Mouse (Mus musculus) liver, adult 2 months (tissue): ENCODE data around the gene Rap1b.

Experiments
- CTCF ChIP-seq: fragments of 200-500 bp; IDR thresholded peaks from 2 replicates; pipeline ENCODE4 v1.5.1; 2011; ENCODE audit warnings: low read depth, low read length, control low read depth
- POLR2A ChIP-seq: fragments of 200-500 bp; IDR thresholded peaks from 2 replicates; pipeline ENCODE4 v1.6.1; 2011; ENCODE audit warnings: low read length, control low read depth; ENCODE audit not compliant: insufficient read depth; ENCODE audit errors: extremely low read depth

DNA sequence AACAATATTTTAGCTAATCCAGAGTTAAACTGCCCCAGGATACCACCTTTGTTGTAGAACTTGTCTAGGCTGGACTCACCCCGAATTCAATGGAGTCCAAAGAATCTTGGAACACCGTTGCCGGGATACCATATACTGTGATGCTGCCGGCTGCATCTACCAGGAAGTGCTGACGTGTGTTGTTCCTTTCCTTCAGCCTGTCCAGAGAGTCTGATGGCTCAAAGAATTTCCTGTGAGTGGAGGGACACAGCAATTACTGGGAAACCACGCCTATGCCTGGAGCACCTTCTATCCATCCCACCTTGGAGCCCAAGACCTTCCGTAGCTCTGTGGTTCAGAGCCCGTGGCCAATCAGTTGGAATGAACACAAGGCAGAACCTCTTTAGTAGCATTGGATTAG lies 20.8 kb upstream of the Rap1b start:
- no peak for TF ChIP-seq POLR2A
- TF ChIP-seq CTCF: no peak
